Comparison of ENCODE assay signal across 8 mouse cellular contexts in genomic region chr14:32228996-32229395, GRCm38 (mm10). TPM values are rescaled to one million over a fixed set of nuclear protein-coding genes. Genes with fewer than 3 reads are reported as not detected.
DNase-seq lines count a peak whose midpoint lies in the region; ATAC-seq and TF ChIP-seq lines count a peak whose summit lies in the region.

No protein-coding gene starts in this region.

- H3K9ac ChIP-seq in midbrain, embryonic 11.5 days (ENCODE audit: low read length), result no peak overlapping the region
- H3K9ac ChIP-seq in midbrain, embryonic 16.5 days (ENCODE audit: low read depth, low read length), result no peak overlapping the region
- H3K9ac ChIP-seq in liver, embryonic 14.5 days (replicated peaks), result no peak overlapping the region

- H3K4me2 ChIP-seq in midbrain, embryonic 11.5 days, result no peak overlapping the region
- H3K4me2 ChIP-seq in midbrain, embryonic 16.5 days (ENCODE audit: low read length), result no peak overlapping the region
- no peak overlapping the region for H3K4me2 ChIP-seq in liver, embryonic 14.5 days (ENCODE audit: low read depth)

- H3K4me3 ChIP-seq in midbrain, embryonic 11.5 days (ENCODE audit: low read depth, low read length), result no peak overlapping the region
- H3K4me3 ChIP-seq in midbrain, embryonic 16.5 days (ENCODE audit: low read depth, low read length), result no peak overlapping the region
- H3K4me3 ChIP-seq in liver, embryonic 14.5 days (ENCODE audit: insufficient read depth in 1 of 2, low read depth in 2 of 2, low read length in 2 of 2), result no peak overlapping the region

- no peaks in the 10 kb centered on the region for H3K9me3 ChIP-seq in midbrain, embryonic 11.5 days (ENCODE audit: control insufficient read depth, low read length)
- no peaks in the 10 kb centered on the region for H3K9me3 ChIP-seq in midbrain, embryonic 16.5 days (replicated peaks; ENCODE audit: control insufficient read depth, low read length, poor library complexity, severe bottlenecking)
- H3K9me3 ChIP-seq in liver, embryonic 14.5 days (ENCODE audit: control insufficient read depth, low read length), result no peaks in the 10 kb centered on the region

- H3K4me1 ChIP-seq in midbrain, embryonic 11.5 days (ENCODE audit: control insufficient read depth, insufficient read depth, low read length), result no peaks in the 10 kb centered on the region
- no peaks in the 10 kb centered on the region for H3K4me1 ChIP-seq in midbrain, embryonic 16.5 days (ENCODE audit: control insufficient read depth, insufficient read depth, low read length)
- H3K4me1 ChIP-seq in liver, embryonic 14.5 days (replicated peaks; ENCODE audit: control insufficient read depth in 2 of 2, insufficient read depth in 2 of 2, low read length in 1 of 2), result no peaks in the 10 kb centered on the region

- WGBS in midbrain, embryonic 11.5 days, result under 1% methylated on average over 2 of the region's 2 CpGs
- WGBS in midbrain, embryonic 16.5 days, result 0% methylated on average over 2 of the region's 2 CpGs
- WGBS in liver, embryonic 14.5 days (ENCODE audit: insufficient replicate concordance), result 0% methylated on average over 2 of the region's 2 CpGs

- no peaks in the 10 kb centered on the region for H3K27me3 ChIP-seq in midbrain, embryonic 11.5 days (ENCODE audit: control insufficient read depth, insufficient read depth, low read length)
- H3K27me3 ChIP-seq in midbrain, embryonic 16.5 days (ENCODE audit: control insufficient read depth, insufficient read depth, low read depth, low read length), result no peaks in the 10 kb centered on the region
- no peaks in the 10 kb centered on the region for H3K27me3 ChIP-seq in liver, embryonic 14.5 days (ENCODE audit: control insufficient read depth, insufficient read depth, low read length)

- no peak for ATAC-seq in midbrain, embryonic 11.5 days (ENCODE audit: low FRiP score)
- no peak for ATAC-seq in midbrain, embryonic 16.5 days
- no peak for ATAC-seq in liver, embryonic 14.5 days (ENCODE audit: insufficient read depth)

- TF ChIP-seq CTCF in liver, embryonic 14.5 days (IDR thresholded peaks at IDR 0.05; ENCODE audit: low read depth), result peak; percentile 57; the same call in 1 of the 2 replicates

- no peak overlapping the region for H3K27ac ChIP-seq in midbrain, embryonic 11.5 days (ENCODE audit: low read depth, low read length)
- H3K27ac ChIP-seq in midbrain, embryonic 16.5 days (ENCODE audit: low read length), result no peak overlapping the region
- H3K27ac ChIP-seq in liver, embryonic 14.5 days, result no peak overlapping the region

- TF ChIP-seq EP300 in liver, embryonic 14.5 days (IDR thresholded peaks at IDR 0.05; ENCODE audit: low read depth), result no peak

- H3K36me3 ChIP-seq in midbrain, embryonic 11.5 days (ENCODE audit: control insufficient read depth, insufficient read depth, low read length), result no peaks in the 10 kb centered on the region
- no peaks in the 10 kb centered on the region for H3K36me3 ChIP-seq in midbrain, embryonic 16.5 days (ENCODE audit: control insufficient read depth, insufficient read depth, low read length)
- no peaks in the 10 kb centered on the region for H3K36me3 ChIP-seq in liver, embryonic 14.5 days (replicated peaks; ENCODE audit: control insufficient read depth, insufficient read depth, low read depth)

- peak; percentile 20 to 83 for DNase-seq in adrenal gland, adult (ENCODE audit: inconsistent age in 2 of 2, low spot score in 1 of 2)
- no peak for DNase-seq in adrenal gland, adult 8-10 months
- peak; percentile 97 for DNase-seq in midbrain, embryonic 11.5 days (ENCODE audit: low spot score, missing footprints)
- DNase-seq in cerebellum, adult 8-10 months, result peak; percentile 63
- DNase-seq in induced T-regulatory cell, adult 2 months (ENCODE audit: low read depth), result peak; percentile 80
- DNase-seq in liver, embryonic 14.5 days (ENCODE audit: low read depth in 3 of 3, low spot score in 3 of 3), result peak; percentile 34 to 46 (median 43)
- DNase-seq in spleen, postnatal 10 days (ENCODE audit: low spot score in 2 of 2), result peak; percentile 58 to 80

RNA-seq across cellular contexts. Expression of gene Parg, which starts 27.2 kb away (rescaled TPM):
- total RNA-seq in adrenal gland, adult 8-10 months (2022), result 10 to 100 TPM; 45.9 to 83.0 (median 54.5) TPM
- 66.1 and 70.1 TPM in 2 replicates for polyA plus RNA-seq in midbrain, embryonic 11.5 days (2014; fragmentation: Nextera tagmentation; extraction: Ambion mirVana)
- polyA plus RNA-seq in midbrain, embryonic 16.5 days (2015; fragmentation: Nextera tagmentation; extraction: Ambion mirVana), result 31.1 and 34.5 TPM in 2 replicates
- 4.4 and 6.0 TPM in 2 replicates for polyA plus RNA-seq in liver, embryonic 14.5 days (2012; rRNA removed)
- 12.6 and 17.0 TPM in 2 replicates for polyA plus RNA-seq in liver, embryonic 14.5 days (2014; fragmentation: Nextera tagmentation; extraction: Ambion mirVana)

RNA-seq across cellular contexts. Expression of gene Timm23, which starts 27.3 kb away (rescaled TPM):
- 100 to 1,000 TPM in 2 of 4 experiments, 10 to 100 TPM in 2; 67.8 to 135 (median 88.5) TPM for total RNA-seq in adrenal gland, adult 8-10 months (2022)
- 271 and 283 TPM in 2 replicates for polyA plus RNA-seq in midbrain, embryonic 11.5 days (2014; fragmentation: Nextera tagmentation; extraction: Ambion mirVana)
- 205 and 214 TPM in 2 replicates for polyA plus RNA-seq in midbrain, embryonic 16.5 days (2015; fragmentation: Nextera tagmentation; extraction: Ambion mirVana)
- polyA plus RNA-seq in liver, embryonic 14.5 days (2012; rRNA removed), result 75.8 and 90.5 TPM in 2 replicates
- polyA plus RNA-seq in liver, embryonic 14.5 days (2014; fragmentation: Nextera tagmentation; extraction: Ambion mirVana), result 196 and 199 TPM in 2 replicates
